Mouse (Mus musculus): ENCODE data around the gene Iqcf3. TPM values are rescaled to one million over a fixed set of nuclear protein-coding genes. Genes with fewer than 3 reads are reported as not detected.
A peak's percentile ranks its signal among the peaks of the same experiment; 100 is the strongest.
"Not testable (repeated sequence)": the region's sequence is repeated elsewhere in the genome, so short reads cannot be mapped to it uniquely, and the experiment has no call there.

Iqcf3 gene
- total RNA-seq (2021), result not detected
- 0.15 TPM in 1 of 2 replicates, not detected in the other for polyA plus RNA-seq (2012; rRNA removed)
- long read RNA-seq, result 0 reads

- WGBS, result 86% methylated on average over 5 of the region's 5 CpGs
- no peak for TF ChIP-seq CTCF (IDR thresholded peaks at IDR 0.05)
- TF ChIP-seq POLR2A (IDR thresholded peaks at IDR 0.05; ENCODE audit: insufficient read depth, low read depth, low read length), result no peak
- TF ChIP-seq EP300 (IDR thresholded peaks at IDR 0.05; ENCODE audit: insufficient read depth, low read depth, low read length), result no peak
- H3K4me1 ChIP-seq (ENCODE audit: control insufficient read depth, insufficient read depth, low read length), result no peaks in the 10 kb centered on the region
- no peak for DNase-seq
- H3K9ac ChIP-seq (ENCODE audit: low read depth, low read length), result no peak within 1 kb of the TSS
- intact Hi-C loops (cut with DNase I), result no loop called here
- H3K79me2 ChIP-seq (replicated peaks; ENCODE audit: control insufficient read depth, insufficient read depth, low read length), result no peaks in the 10 kb centered on the region
- H3K27me3 ChIP-seq (ENCODE audit: control insufficient read depth, insufficient read depth, low read length), result no peaks in the 10 kb centered on the region
- no peaks in the 10 kb centered on the region for H3K36me3 ChIP-seq (ENCODE audit: control insufficient read depth, insufficient read depth, low read length)
- no peak within 1 kb of the TSS for H3K27ac ChIP-seq
- H3K4me3 ChIP-seq, result no peak within 1 kb of the TSS
Measured at GRCm38 (mm10) chr9:106561531-106561930, at the start of gene Iqcf3. TSS of gene Iqcf3 (minus strand) at chr9:106561631.

- intact Hi-C loops (cut with DNase I), result no loop called here
- Histone ChIP-seq H3K4me3 (no peak overlapping the region), H3K36me3 (ENCODE audit: control insufficient read depth, insufficient read depth, low read length) (no peaks in the 10 kb centered on the region), H3K4me1 (ENCODE audit: control insufficient read depth, insufficient read depth, low read length) (no peaks in the 10 kb centered on the region), H3K79me2 (replicated peaks; ENCODE audit: control insufficient read depth, insufficient read depth, low read length) (no peaks in the 10 kb centered on the region), H3K27me3 (ENCODE audit: control insufficient read depth, insufficient read depth, low read length) (no peaks in the 10 kb centered on the region), H3K9ac (ENCODE audit: low read depth, low read length) (no peak overlapping the region), H3K27ac (no peak overlapping the region)
- TF ChIP-seq POLR2A (IDR thresholded peaks at IDR 0.05; ENCODE audit: insufficient read depth, low read depth, low read length) (no peak), EP300 (IDR thresholded peaks at IDR 0.05; ENCODE audit: insufficient read depth, low read depth, low read length) (no peak), CTCF (IDR thresholded peaks at IDR 0.05) (no peak)
- 86% methylated on average over 4 of the region's 4 CpGs for WGBS
- DNase-seq, result no peak
Measured at GRCm38 (mm10) chr9:106610727-106611126, 49.3 kb upstream of the Iqcf3 start.

DNA sequence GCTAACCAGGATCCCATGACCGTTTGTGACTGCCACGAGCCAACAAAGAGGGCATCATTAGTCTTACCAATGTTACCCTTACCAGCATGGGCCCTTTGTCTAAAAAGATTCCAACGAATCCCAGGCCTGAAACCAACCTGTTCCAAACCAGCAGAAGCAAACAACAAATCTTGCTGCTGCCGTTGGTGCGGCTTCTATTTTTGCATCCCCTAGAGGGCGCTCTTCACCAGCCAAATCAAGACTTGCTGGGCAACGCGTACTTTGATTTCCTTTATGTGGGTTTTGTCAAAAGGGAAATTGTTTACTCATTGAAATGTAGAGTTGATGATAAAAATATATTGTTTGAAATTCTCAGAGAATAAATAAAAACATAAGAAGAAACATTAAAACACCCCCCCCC, 39.1 kb upstream of the Iqcf3 start:
- DNase-seq, result peak; percentile 5 to 30
- 21% methylated on average over 8 of the region's 8 CpGs for WGBS
- no peak overlapping the region for H3K4me3 ChIP-seq
- no peaks in the 10 kb centered on the region for H3K27me3 ChIP-seq (ENCODE audit: control insufficient read depth, insufficient read depth, low read length)
- intact Hi-C loops (cut with DNase I), result loop anchor here (5.0 kb wide), 1 partner anchor 217 kb away; no protein-coding TSS in a partner anchor
- no peaks in the 10 kb centered on the region for H3K4me1 ChIP-seq (ENCODE audit: control insufficient read depth, insufficient read depth, low read length)
- TF ChIP-seq POLR2A (IDR thresholded peaks at IDR 0.05; ENCODE audit: insufficient read depth, low read depth, low read length), result no peak
- peak; percentile 77 for TF ChIP-seq CTCF (IDR thresholded peaks at IDR 0.05)
- H3K36me3 ChIP-seq (ENCODE audit: control insufficient read depth, insufficient read depth, low read length), result no peaks in the 10 kb centered on the region
- H3K27ac ChIP-seq, result no peak overlapping the region
- H3K79me2 ChIP-seq (replicated peaks; ENCODE audit: control insufficient read depth, insufficient read depth, low read length), result no peaks in the 10 kb centered on the region
- no peak overlapping the region for H3K9ac ChIP-seq (ENCODE audit: low read depth, low read length)

DNA sequence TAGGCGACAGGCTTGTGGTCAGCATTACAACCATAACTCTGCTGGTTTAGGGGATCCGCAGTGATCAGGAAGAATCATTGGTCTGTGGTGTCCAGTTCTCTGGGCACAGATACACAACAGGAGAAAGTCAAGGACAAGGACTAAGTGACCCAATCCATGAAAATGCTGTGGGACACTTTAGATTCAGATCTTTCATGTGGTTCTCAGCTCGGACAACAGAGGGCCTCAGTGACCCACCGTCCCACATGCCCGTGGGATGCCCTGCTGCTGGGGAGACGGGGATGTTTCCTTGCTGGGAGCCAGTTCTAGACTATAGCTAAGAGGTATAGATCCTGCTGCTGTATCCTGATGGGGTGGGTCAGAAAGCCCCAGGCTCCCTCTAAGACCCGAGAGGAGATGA, 37.0 kb upstream of the Iqcf3 start:
- no peaks in the 10 kb centered on the region for H3K4me1 ChIP-seq (ENCODE audit: control insufficient read depth, insufficient read depth, low read length)
- DNase-seq, result no peak

GRCm38 (mm10) chr9:106595836-106596235, 34.4 kb upstream of the Iqcf3 start:
- Histone ChIP-seq H3K4me3 (no peak overlapping the region), H3K79me2 (replicated peaks; ENCODE audit: control insufficient read depth, insufficient read depth, low read length) (no peaks in the 10 kb centered on the region), H3K27ac (no peak overlapping the region), H3K4me1 (ENCODE audit: control insufficient read depth, insufficient read depth, low read length) (no peaks in the 10 kb centered on the region), H3K9ac (ENCODE audit: low read depth, low read length) (no peak overlapping the region), H3K27me3 (ENCODE audit: control insufficient read depth, insufficient read depth, low read length) (no peaks in the 10 kb centered on the region), H3K36me3 (ENCODE audit: control insufficient read depth, insufficient read depth, low read length) (no peaks in the 10 kb centered on the region)
- intact Hi-C loops (cut with DNase I), result no loop called here
- TF ChIP-seq CTCF (IDR thresholded peaks at IDR 0.05) (no peak), POLR2A (IDR thresholded peaks at IDR 0.05; ENCODE audit: insufficient read depth, low read depth, low read length) (no peak), EP300 (IDR thresholded peaks at IDR 0.05; ENCODE audit: insufficient read depth, low read depth, low read length) (no peak)
- no peak for DNase-seq
- 46% methylated on average over 7 of the region's 7 CpGs for WGBS

More for the DNA sequence above, 37.0 kb upstream of the Iqcf3 start:
- H3K36me3 ChIP-seq (ENCODE audit: control insufficient read depth, insufficient read depth, low read length), result no peaks in the 10 kb centered on the region
- WGBS, result 39% methylated on average over 7 of the region's 7 CpGs
- no peak overlapping the region for H3K9ac ChIP-seq (ENCODE audit: low read depth, low read length)
- H3K27me3 ChIP-seq (ENCODE audit: control insufficient read depth, insufficient read depth, low read length), result no peaks in the 10 kb centered on the region
- no peak overlapping the region for H3K4me3 ChIP-seq
- TF ChIP-seq EP300 (IDR thresholded peaks at IDR 0.05; ENCODE audit: insufficient read depth, low read depth, low read length) (no peak), CTCF (IDR thresholded peaks at IDR 0.05) (peak; percentile 16; the same call in 1 of the 2 replicates)
- H3K27ac ChIP-seq, result no peak overlapping the region
- intact Hi-C loops (cut with DNase I), result no loop called here
- H3K79me2 ChIP-seq (replicated peaks; ENCODE audit: control insufficient read depth, insufficient read depth, low read length), result no peaks in the 10 kb centered on the region

- H3K4me1 ChIP-seq (ENCODE audit: control insufficient read depth, insufficient read depth, low read length); H3K4me3 ChIP-seq; DNase-seq; H3K79me2 ChIP-seq (replicated peaks; ENCODE audit: control insufficient read depth, insufficient read depth, low read length); H3K9ac ChIP-seq (ENCODE audit: low read depth, low read length); intact Hi-C loops (cut with DNase I); H3K27me3 ChIP-seq (ENCODE audit: control insufficient read depth, insufficient read depth, low read length); H3K36me3 ChIP-seq (ENCODE audit: control insufficient read depth, insufficient read depth, low read length); H3K27ac ChIP-seq: not testable (repeated sequence)
- 1% methylated on average over 4 of the region's 4 CpGs for WGBS
Measured at GRCm38 (mm10) chr9:106595402-106595801, 34.0 kb upstream of the Iqcf3 start.
